20 mouse cellular contexts compared by ENCODE assay signal in genomic region chr7:92677346-92677745, GRCm38 (mm10). TPM values are rescaled to one million over a fixed set of nuclear protein-coding genes. Genes with fewer than 3 reads are reported as not detected.
A peak's percentile ranks its signal among the peaks of the same experiment; 100 is the strongest.
DNase-seq lines count a peak whose midpoint lies in the region; ATAC-seq and TF ChIP-seq lines count a peak whose summit lies in the region.
"Had no signal": no experiment of that assay in that cellular context is flagged by ENCODE, and none has a peak within 500 bp of the region (broad histone marks: within the 10 kb centered on the region; RNA-seq: fewer than 3 reads in every experiment).

No protein-coding gene starts in this region.

- peak; percentile 10 for DNase-seq in embryonic facial prominence, embryonic 14.5 days (ENCODE audit: low spot score)
- no peak for DNase-seq in embryonic facial prominence, embryonic 10.5 days (ENCODE audit: low spot score)
- DNase-seq in testis, postnatal 10 days (ENCODE audit: low spot score), result no peak
- no peak for DNase-seq in retina, postnatal 1 day
- DNase-seq in adrenal gland, postnatal 25 days, result no peak
- DNase-seq: adrenal gland, adult 2 months; adrenal gland, postnatal 36 days; cerebellum, adult 2 months; cerebellum, postnatal 10 days; gastrocnemius, postnatal 36 days; heart, adult 11 months; heart, postnatal 36 days had no signal

- no peak overlapping the region for H3K27ac ChIP-seq in embryonic facial prominence, embryonic 14.5 days (replicated peaks; ENCODE audit: low read depth, low read length)
- H3K27ac ChIP-seq in embryonic facial prominence, embryonic 10.5 days (replicated peaks), result no peak overlapping the region
- H3K27ac ChIP-seq in testis, adult 2 months (ENCODE audit: control insufficient read depth, insufficient read depth, low read depth, low read length), result no peak overlapping the region
- no peak overlapping the region for H3K27ac ChIP-seq in intestine, embryonic 16.5 days (ENCODE audit: low read length)
- H3K27ac ChIP-seq: embryonic facial prominence, embryonic 13.5 days; forebrain, embryonic 15.5 days; heart, embryonic 13.5 days; hindbrain, embryonic 15.5 days had no signal

- no peak overlapping the region for H3K9ac ChIP-seq in embryonic facial prominence, embryonic 14.5 days (ENCODE audit: low read depth, low read length)
- no peak overlapping the region for H3K9ac ChIP-seq in intestine, embryonic 16.5 days (ENCODE audit: low read depth, low read length)
- H3K9ac ChIP-seq: embryonic facial prominence, embryonic 13.5 days; forebrain, embryonic 15.5 days; heart, embryonic 13.5 days; hindbrain, embryonic 15.5 days had no signal

- TF ChIP-seq POLR2A in testis, adult 2 months (IDR thresholded peaks at IDR 0.05; ENCODE audit: control insufficient read depth, low read depth, low read length), result no peak

- H3K36me3 ChIP-seq in embryonic facial prominence, embryonic 14.5 days (ENCODE audit: control insufficient read depth, insufficient read depth, low read length), result no peaks in the 10 kb centered on the region
- H3K36me3 ChIP-seq in embryonic facial prominence, embryonic 10.5 days (replicated peaks), result no peaks in the 10 kb centered on the region
- H3K36me3 ChIP-seq in testis, adult 2 months (ENCODE audit: control insufficient read depth, insufficient read depth, low read length), result no peaks in the 10 kb centered on the region
- H3K36me3 ChIP-seq in intestine, embryonic 16.5 days (ENCODE audit: control insufficient read depth, insufficient read depth, low read length), result no peaks in the 10 kb centered on the region
- H3K36me3 ChIP-seq: embryonic facial prominence, embryonic 13.5 days; forebrain, embryonic 15.5 days; heart, embryonic 13.5 days; hindbrain, embryonic 15.5 days had no signal

- no peak for ATAC-seq in embryonic facial prominence, embryonic 14.5 days (ENCODE audit: low read depth)
- peak; percentile 74 for ATAC-seq in intestine, embryonic 16.5 days
- ATAC-seq: forebrain, embryonic 15.5 days; Patski had no signal

- H3K4me1 ChIP-seq in embryonic facial prominence, embryonic 14.5 days (ENCODE audit: control insufficient read depth, insufficient read depth, low read length), result no peaks in the 10 kb centered on the region
- H3K4me1 ChIP-seq in embryonic facial prominence, embryonic 10.5 days, result no peaks in the 10 kb centered on the region
- H3K4me1 ChIP-seq in testis, adult 2 months (ENCODE audit: control insufficient read depth, insufficient read depth, low read length), result no peaks in the 10 kb centered on the region
- H3K4me1 ChIP-seq in intestine, embryonic 16.5 days (ENCODE audit: control insufficient read depth, insufficient read depth, low read length), result no peaks in the 10 kb centered on the region
- H3K4me1 ChIP-seq: embryonic facial prominence, embryonic 13.5 days; forebrain, embryonic 15.5 days; heart, embryonic 13.5 days; hindbrain, embryonic 15.5 days had no signal

- H3K9me3 ChIP-seq in embryonic facial prominence, embryonic 14.5 days (ENCODE audit: control insufficient read depth, low read length), result no peaks in the 10 kb centered on the region
- no peaks in the 10 kb centered on the region for H3K9me3 ChIP-seq in embryonic facial prominence, embryonic 10.5 days
- H3K9me3 ChIP-seq in intestine, embryonic 16.5 days (ENCODE audit: control insufficient read depth, low read length), result no peaks in the 10 kb centered on the region
- H3K9me3 ChIP-seq: embryonic facial prominence, embryonic 13.5 days; forebrain, embryonic 15.5 days; heart, embryonic 13.5 days; hindbrain, embryonic 15.5 days had no signal

- 63% methylated on average over 4 of the region's 4 CpGs for WGBS in embryonic facial prominence, embryonic 14.5 days
- 80% methylated on average over 4 of the region's 4 CpGs for WGBS in embryonic facial prominence, embryonic 10.5 days
- 48% methylated on average over 4 of the region's 4 CpGs for WGBS in intestine, embryonic 16.5 days

- TF ChIP-seq CTCF in testis, adult 2 months (IDR thresholded peaks at IDR 0.05; ENCODE audit: control insufficient read depth, insufficient read depth, insufficient replicate concordance, low read depth, low read length), result no peak

- H3K4me2 ChIP-seq in embryonic facial prominence, embryonic 14.5 days (ENCODE audit: low read depth, low read length), result no peak overlapping the region
- H3K4me2 ChIP-seq in intestine, embryonic 16.5 days (ENCODE audit: low read depth, low read length), result no peak overlapping the region
- H3K4me2 ChIP-seq: embryonic facial prominence, embryonic 13.5 days; forebrain, embryonic 15.5 days; heart, embryonic 13.5 days; hindbrain, embryonic 15.5 days had no signal

- H3K27me3 ChIP-seq in embryonic facial prominence, embryonic 14.5 days (replicated peaks; ENCODE audit: control insufficient read depth, insufficient read depth, low read length), result no peaks in the 10 kb centered on the region
- H3K27me3 ChIP-seq in embryonic facial prominence, embryonic 10.5 days (replicated peaks; ENCODE audit: low read depth, poor library complexity, severe bottlenecking), result 0 out of 2 replicates have a peak, but pooled peaks cover 5% of the 10 kb centered on the region
- no peaks in the 10 kb centered on the region for H3K27me3 ChIP-seq in testis, adult 2 months (ENCODE audit: control insufficient read depth, insufficient read depth, low read length)
- H3K27me3 ChIP-seq in intestine, embryonic 16.5 days (replicated peaks; ENCODE audit: control insufficient read depth, insufficient read depth, low read length), result no peaks in the 10 kb centered on the region
- H3K27me3 ChIP-seq: embryonic facial prominence, embryonic 13.5 days; forebrain, embryonic 15.5 days; heart, embryonic 13.5 days; hindbrain, embryonic 15.5 days had no signal

- H3K4me3 ChIP-seq in embryonic facial prominence, embryonic 14.5 days (ENCODE audit: low read depth, low read length), result no peak overlapping the region
- no peak overlapping the region for H3K4me3 ChIP-seq in embryonic facial prominence, embryonic 10.5 days
- peak overlapping the region; percentile 36; the same call in 1 of the 2 replicates for H3K4me3 ChIP-seq in testis, adult 2 months (ENCODE audit: control insufficient read depth, low read depth, low read length)
- H3K4me3 ChIP-seq in intestine, embryonic 16.5 days (ENCODE audit: low read length), result no peak overlapping the region
- H3K4me3 ChIP-seq: embryonic facial prominence, embryonic 13.5 days; erythroblast, embryonic 14.5 days; forebrain, embryonic 15.5 days; heart, embryonic 13.5 days; hindbrain, embryonic 15.5 days had no signal

RNA-seq across cellular contexts. Expression of gene Pcf11, which starts 7.6 kb away (rescaled TPM):
- polyA plus RNA-seq in embryonic facial prominence, embryonic 14.5 days (2014; fragmentation: Nextera tagmentation; extraction: Ambion mirVana), result 19.0 and 19.6 TPM in 2 replicates
- polyA plus RNA-seq in embryonic facial prominence, embryonic 10.5 days (2016; fragmentation: Nextera tagmentation; extraction: Ambion mirVana), result 18.4 and 20.6 TPM in 2 replicates
- polyA plus RNA-seq in testis, adult 2 months (2012; rRNA removed), result 40.4 and 43.8 TPM in 2 replicates
- polyA plus RNA-seq in intestine, embryonic 16.5 days (2015; fragmentation: Nextera tagmentation; extraction: Ambion mirVana), result 15.4 and 15.9 TPM in 2 replicates
- total RNA-seq in adrenal gland, postnatal 25 days (2021), result 63.6 and 65.1 TPM in 2 replicates

RNA-seq across cellular contexts. Expression of gene Ankrd42, which starts 40.4 kb away (rescaled TPM):
- polyA plus RNA-seq in embryonic facial prominence, embryonic 14.5 days (2014; fragmentation: Nextera tagmentation; extraction: Ambion mirVana), result 5.8 and 7.2 TPM in 2 replicates
- 10.0 and 11.4 TPM in 2 replicates for polyA plus RNA-seq in embryonic facial prominence, embryonic 10.5 days (2016; fragmentation: Nextera tagmentation; extraction: Ambion mirVana)
- polyA plus RNA-seq in testis, adult 2 months (2012; rRNA removed), result 125 and 140 TPM in 2 replicates
- 2.9 and 3.1 TPM in 2 replicates for polyA plus RNA-seq in intestine, embryonic 16.5 days (2015; fragmentation: Nextera tagmentation; extraction: Ambion mirVana)
- 9.5 and 9.7 TPM in 2 replicates for total RNA-seq in adrenal gland, postnatal 25 days (2021)

Comparison
In these comparisons a context has a peak if more than half of its experiments do, and no peak if none do; other contexts are left out.
1. RNA of gene Ankrd42, which starts 40.4 kb away (polyA plus RNA-seq): 125 to 140 TPM in testis, adult 2 months; 10.0 to 11.4 TPM in embryonic facial prominence, embryonic 10.5 days, 5.8 to 7.2 TPM in embryonic facial prominence, embryonic 14.5 days and 2.9 to 3.1 TPM in intestine, embryonic 16.5 days; every median in the first group is over 10 times any median in the second.